Mouse (Mus musculus): Measurements from ENCODE around the gene Aurkb. TPM values are rescaled to one million over a fixed set of nuclear protein-coding genes. Genes with fewer than 3 reads are reported as not detected.

Gene Aurkb
- polyA plus RNA-seq, 1 experiment from 2014 or later = 61.7 TPM

DNA sequence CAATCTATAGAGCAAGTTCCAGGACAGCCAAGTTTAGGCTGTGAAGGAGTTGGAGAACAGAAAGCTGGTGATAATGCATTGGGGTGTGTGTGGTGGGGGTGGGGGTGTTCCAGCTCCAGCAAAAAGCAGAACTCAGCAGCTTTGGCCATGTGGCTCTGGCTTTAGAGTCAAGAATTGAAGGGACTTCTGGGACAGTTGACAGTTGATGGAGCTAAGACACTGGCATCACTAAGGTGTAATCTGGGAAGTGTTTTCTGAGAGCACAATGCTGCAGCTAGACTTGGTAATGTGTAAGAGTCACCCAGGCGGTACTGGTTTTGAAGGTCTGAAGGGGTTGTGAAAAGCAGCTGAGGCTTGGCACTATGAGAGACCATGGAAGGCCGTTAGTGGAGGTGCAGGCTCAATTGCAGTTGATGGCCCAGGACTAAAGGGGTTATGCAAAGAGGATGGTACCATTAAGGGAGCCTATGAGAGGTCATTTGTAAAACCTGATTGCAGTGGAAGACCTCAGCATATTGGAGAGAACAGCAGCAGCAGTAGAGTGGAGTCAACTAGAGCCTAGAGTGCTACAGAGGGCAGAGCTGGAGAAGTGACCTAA, 7.5 kb downstream of the Aurkb start:
- Histone ChIP-seq H3K27ac (replicated peaks in 1 of 2; ENCODE audit: control insufficient read depth in 1 of 2, insufficient read depth in 1 of 2, low read depth in 2 of 2, low read length in 2 of 2) (no peak overlapping the region), H3K9me3 (ENCODE audit: control insufficient read depth, low read length) (no peaks in the 10 kb centered on the region), H3K36me3 (ENCODE audit: control insufficient read depth, insufficient read depth, low read length) (peaks cover 48% of the 10 kb centered on the region), H3K4me2 (ENCODE audit: low read length) (no peak overlapping the region), H3K9ac (ENCODE audit: low read length) (no peak overlapping the region), H3K4me1 (ENCODE audit: control insufficient read depth in 2 of 2, insufficient read depth in 2 of 2, low read length in 2 of 2) (no peaks in the 10 kb centered on the region; a peak in 1 of 4 replicates), H3K27me3 (ENCODE audit: control insufficient read depth, insufficient read depth, low read length) (no peaks in the 10 kb centered on the region), H3K4me3 (ENCODE audit: control insufficient read depth in 1 of 2, insufficient read depth in 1 of 2, low read depth in 1 of 2, low read length in 2 of 2) (no peak overlapping the region)
- ATAC-seq (ENCODE audit: insufficient number of reproducible peaks, insufficient read depth, low FRiP score, low read depth) = no peak
- 89% methylated on average over 2 of the region's 2 CpGs for WGBS

DNA sequence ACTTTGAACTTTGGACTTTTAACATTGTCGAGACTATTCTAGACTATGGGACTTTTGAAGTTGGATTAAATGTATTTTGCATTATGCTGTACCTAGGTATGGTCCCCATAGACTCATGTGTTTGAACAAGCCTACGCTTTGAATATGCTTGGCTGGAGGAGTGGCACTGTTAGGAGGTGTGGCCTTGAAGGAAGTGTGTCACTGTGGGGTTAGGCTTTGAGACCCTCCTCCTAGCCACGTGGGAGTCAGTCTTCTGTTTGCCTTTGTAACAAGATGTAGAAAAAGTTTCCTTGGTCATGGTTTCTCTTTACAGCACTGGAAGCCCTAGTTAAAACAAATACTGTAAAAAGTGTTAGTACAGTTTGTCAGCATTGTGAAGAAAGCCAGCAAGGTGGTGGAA, 8.4 kb downstream of the Aurkb start:
- peaks cover 39% of the 10 kb centered on the region for H3K36me3 ChIP-seq (ENCODE audit: control insufficient read depth, insufficient read depth, low read length)
- no peak overlapping the region for H3K27ac ChIP-seq (replicated peaks in 1 of 2; ENCODE audit: control insufficient read depth in 1 of 2, insufficient read depth in 1 of 2, low read depth in 2 of 2, low read length in 2 of 2)
- ATAC-seq (ENCODE audit: insufficient number of reproducible peaks, insufficient read depth, low FRiP score, low read depth) = no peak

DNA sequence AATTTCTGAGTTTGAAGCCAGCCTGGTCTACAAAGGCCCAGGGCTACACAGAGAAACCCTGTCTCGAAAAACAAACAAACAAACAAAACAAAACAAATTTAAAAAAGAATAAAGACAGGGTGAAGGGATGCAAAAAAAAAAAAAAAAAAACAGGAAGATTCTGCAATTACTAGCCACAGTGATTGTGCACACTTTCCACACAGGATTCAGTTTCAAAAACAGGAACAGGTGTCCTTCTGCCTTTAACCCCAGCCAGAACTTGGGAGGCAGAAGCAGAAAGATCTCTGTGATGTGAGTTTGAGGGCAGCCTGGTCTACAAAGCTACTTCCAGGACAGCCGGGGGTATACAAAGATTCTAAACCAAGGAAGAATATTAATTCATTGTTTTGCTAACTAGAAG, 12.8 kb downstream of the Aurkb start:
- 59% methylated on average over 2 of the region's 2 CpGs for WGBS
- H3K9me3 ChIP-seq (ENCODE audit: control insufficient read depth, low read length) = no peaks in the 10 kb centered on the region
- H3K4me2 ChIP-seq (ENCODE audit: low read length) = peak overlapping the region; percentile 85
- no peaks in the 10 kb centered on the region for H3K27me3 ChIP-seq (ENCODE audit: control insufficient read depth, insufficient read depth, low read length)
- H3K4me1 ChIP-seq (ENCODE audit: control insufficient read depth in 2 of 2, insufficient read depth in 2 of 2, low read length in 2 of 2) = peaks cover 11 to 21% of the 10 kb centered on the region in 2 experiments
- H3K36me3 ChIP-seq (ENCODE audit: control insufficient read depth, insufficient read depth, low read length) = peaks cover 7% of the 10 kb centered on the region; the same call in 1 of the 2 replicates
- no peak for ATAC-seq (ENCODE audit: insufficient number of reproducible peaks, insufficient read depth, low FRiP score, low read depth)
- H3K9ac ChIP-seq (ENCODE audit: low read length) = peak overlapping the region; percentile 93
- peak overlapping the region; percentile 83 to 95 for H3K4me3 ChIP-seq (ENCODE audit: control insufficient read depth in 1 of 2, insufficient read depth in 1 of 2, low read depth in 1 of 2, low read length in 2 of 2)
- peak overlapping the region; percentile 77 to 84 for H3K27ac ChIP-seq (replicated peaks in 1 of 2; ENCODE audit: control insufficient read depth in 1 of 2, insufficient read depth in 1 of 2, low read depth in 2 of 2, low read length in 2 of 2)

More for the DNA sequence above, 8.4 kb downstream of the Aurkb start:
- no peak overlapping the region for H3K4me2 ChIP-seq (ENCODE audit: low read length)
- no peaks in the 10 kb centered on the region for H3K9me3 ChIP-seq (ENCODE audit: control insufficient read depth, low read length)
- no peak overlapping the region for H3K9ac ChIP-seq (ENCODE audit: low read length)
- 71% methylated on average over 3 of the region's 3 CpGs for WGBS
- H3K27me3 ChIP-seq (ENCODE audit: control insufficient read depth, insufficient read depth, low read length) = no peaks in the 10 kb centered on the region
- peaks cover 4 to 8% of the 10 kb centered on the region in 2 experiments for H3K4me1 ChIP-seq (ENCODE audit: control insufficient read depth in 2 of 2, insufficient read depth in 2 of 2, low read length in 2 of 2)
- no peak overlapping the region for H3K4me3 ChIP-seq (ENCODE audit: control insufficient read depth in 1 of 2, insufficient read depth in 1 of 2, low read depth in 1 of 2, low read length in 2 of 2)

DNA sequence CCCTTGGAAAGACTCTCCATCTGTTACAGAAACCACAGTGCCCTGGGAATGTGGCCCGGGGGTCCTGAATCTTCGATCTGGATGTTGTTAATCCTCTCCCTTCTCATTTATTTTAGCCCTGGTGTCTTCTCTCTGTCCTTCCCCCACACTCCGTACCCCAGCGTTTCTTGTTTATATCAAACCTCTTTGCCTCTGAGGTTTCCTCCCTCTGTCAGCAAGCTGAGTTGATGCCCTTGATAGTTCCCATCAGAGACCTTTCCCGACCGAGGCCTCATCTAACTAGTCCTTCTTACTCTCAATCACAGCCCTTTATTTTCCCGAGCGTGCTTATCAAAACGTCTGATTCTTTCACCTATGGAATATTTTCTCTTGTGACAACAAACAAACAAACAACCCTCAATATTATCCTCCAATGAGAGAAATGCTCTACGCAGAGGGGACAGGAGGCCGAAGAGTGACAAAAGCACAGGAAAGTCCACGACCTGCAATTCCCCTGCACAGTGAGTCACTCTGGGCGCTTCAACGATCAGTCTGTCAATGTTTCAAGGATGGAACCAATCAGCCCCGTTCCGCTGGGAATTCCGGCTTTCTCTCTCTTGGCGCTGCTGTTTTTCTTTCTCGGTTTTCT, 13.4 kb downstream of the Aurkb start:
- no peak for ATAC-seq (ENCODE audit: insufficient number of reproducible peaks, insufficient read depth, low FRiP score, low read depth)
- Histone ChIP-seq H3K27ac (replicated peaks in 1 of 2; ENCODE audit: control insufficient read depth in 1 of 2, insufficient read depth in 1 of 2, low read depth in 2 of 2, low read length in 2 of 2) (peak overlapping the region; percentile 77 to 84), H3K9ac (ENCODE audit: low read length) (peak overlapping the region; percentile 93), H3K36me3 (ENCODE audit: control insufficient read depth, insufficient read depth, low read length) (peaks cover 3% of the 10 kb centered on the region; the same call in 1 of the 2 replicates), H3K9me3 (ENCODE audit: control insufficient read depth, low read length) (no peaks in the 10 kb centered on the region), H3K4me1 (ENCODE audit: control insufficient read depth in 2 of 2, insufficient read depth in 2 of 2, low read length in 2 of 2) (peaks cover 11 to 21% of the 10 kb centered on the region in 2 experiments), H3K4me3 (ENCODE audit: control insufficient read depth in 1 of 2, insufficient read depth in 1 of 2, low read depth in 1 of 2, low read length in 2 of 2) (peak overlapping the region; percentile 83 to 95), H3K27me3 (ENCODE audit: control insufficient read depth, insufficient read depth, low read length) (no peaks in the 10 kb centered on the region), H3K4me2 (ENCODE audit: low read length) (peak overlapping the region; percentile 85)
- WGBS = 2% methylated on average over 19 of the region's 19 CpGs

DNA sequence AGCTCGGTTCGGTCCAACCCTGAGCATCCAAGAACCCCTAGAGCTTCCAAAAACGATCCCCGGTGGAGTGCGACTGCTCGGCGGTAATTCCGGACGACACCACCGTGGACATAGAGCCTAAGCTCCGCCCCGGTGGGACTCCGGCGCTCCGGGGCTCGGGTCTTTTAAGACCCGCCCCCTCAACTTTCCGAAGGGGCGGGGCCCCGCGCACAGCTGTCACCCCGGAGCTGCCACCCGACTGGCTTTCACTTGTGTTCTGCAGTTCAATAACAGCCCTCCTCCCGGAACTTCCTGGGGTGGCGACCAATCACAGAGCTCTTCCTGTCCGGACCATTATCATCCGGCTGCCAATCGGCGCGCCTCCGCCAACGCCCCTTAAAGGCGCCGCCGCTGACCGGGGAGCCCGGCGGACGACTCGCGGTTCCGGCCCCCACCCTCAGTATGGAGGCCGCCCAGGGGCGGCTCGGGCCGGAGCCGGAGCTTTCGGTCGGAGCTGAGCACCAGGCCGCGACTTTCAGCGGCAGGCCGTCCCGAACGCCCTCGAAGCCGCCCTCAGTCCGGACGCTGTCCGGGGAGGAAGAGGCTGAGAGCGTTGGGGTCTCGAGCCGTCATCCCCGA, 14.0 kb downstream of the Aurkb start, which contains the start of gene Borcs6:
Gene Borcs6 (plus strand): TSS at position 361 of the 618 bp plus-strand sequence.
- under 1% methylated on average over 63 of the region's 64 CpGs for WGBS
- peaks cover 13 to 25% of the 10 kb centered on the region in 2 experiments for H3K4me1 ChIP-seq (ENCODE audit: control insufficient read depth in 2 of 2, insufficient read depth in 2 of 2, low read length in 2 of 2)
- no peaks in the 10 kb centered on the region for H3K27me3 ChIP-seq (ENCODE audit: control insufficient read depth, insufficient read depth, low read length)
- no peaks in the 10 kb centered on the region for H3K36me3 ChIP-seq (ENCODE audit: control insufficient read depth, insufficient read depth, low read length)
- H3K27ac ChIP-seq (replicated peaks in 1 of 2; ENCODE audit: control insufficient read depth in 1 of 2, insufficient read depth in 1 of 2, low read depth in 2 of 2, low read length in 2 of 2) = peak within 1 kb of the TSS; percentile 84 to 95
- peak within 1 kb of the TSS; percentile 85 for H3K4me2 ChIP-seq (ENCODE audit: low read length)
- no peaks in the 10 kb centered on the region for H3K9me3 ChIP-seq (ENCODE audit: control insufficient read depth, low read length)
- H3K9ac ChIP-seq (ENCODE audit: low read length) = peak within 1 kb of the TSS; percentile 93
- ATAC-seq (ENCODE audit: insufficient number of reproducible peaks, insufficient read depth, low FRiP score, low read depth) = peak; percentile 90
- peak within 1 kb of the TSS; percentile 83 to 95 for H3K4me3 ChIP-seq (ENCODE audit: control insufficient read depth in 1 of 2, insufficient read depth in 1 of 2, low read depth in 1 of 2, low read length in 2 of 2)

DNA sequence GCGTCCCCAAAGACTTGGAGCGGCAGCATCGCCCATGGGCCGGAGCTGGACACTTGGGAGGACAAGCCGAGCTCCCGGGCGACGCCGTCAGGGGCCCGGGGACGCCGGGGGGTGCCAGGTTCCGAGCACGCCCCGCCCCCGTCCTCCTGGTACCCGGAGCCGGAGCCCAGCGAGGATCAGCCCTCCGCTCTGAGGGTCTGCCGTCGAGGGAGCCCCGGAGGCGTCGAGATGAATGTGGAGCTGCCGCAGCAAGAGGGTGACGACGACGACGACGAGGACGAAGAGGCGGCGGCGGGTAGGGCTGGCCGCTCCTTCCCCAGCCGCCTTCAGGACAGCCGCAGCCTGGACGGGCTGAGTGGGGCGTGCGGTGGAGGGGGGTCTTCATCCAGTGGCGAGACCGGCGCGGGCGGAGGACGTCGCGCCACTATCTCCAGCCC, 14.5 kb downstream of the Aurkb start:
- Histone ChIP-seq H3K36me3 (ENCODE audit: control insufficient read depth, insufficient read depth, low read length) (no peaks in the 10 kb centered on the region), H3K4me1 (ENCODE audit: control insufficient read depth in 2 of 2, insufficient read depth in 2 of 2, low read length in 2 of 2) (peaks cover 13 to 28% of the 10 kb centered on the region in 2 experiments), H3K27ac (replicated peaks in 1 of 2; ENCODE audit: control insufficient read depth in 1 of 2, insufficient read depth in 1 of 2, low read depth in 2 of 2, low read length in 2 of 2) (peak overlapping the region; percentile 75 to 95), H3K9ac (ENCODE audit: low read length) (peak overlapping the region; percentile 93), H3K9me3 (ENCODE audit: control insufficient read depth, low read length) (no peaks in the 10 kb centered on the region), H3K27me3 (ENCODE audit: control insufficient read depth, insufficient read depth, low read length) (no peaks in the 10 kb centered on the region), H3K4me2 (ENCODE audit: low read length) (peak overlapping the region; percentile 84), H3K4me3 (ENCODE audit: control insufficient read depth in 1 of 2, insufficient read depth in 1 of 2, low read depth in 1 of 2, low read length in 2 of 2) (peak overlapping the region; percentile 73 to 95)
- WGBS = 0% methylated on average over 48 of the region's 49 CpGs
- ATAC-seq (ENCODE audit: insufficient number of reproducible peaks, insufficient read depth, low FRiP score, low read depth) = peak; percentile 20

DNA sequence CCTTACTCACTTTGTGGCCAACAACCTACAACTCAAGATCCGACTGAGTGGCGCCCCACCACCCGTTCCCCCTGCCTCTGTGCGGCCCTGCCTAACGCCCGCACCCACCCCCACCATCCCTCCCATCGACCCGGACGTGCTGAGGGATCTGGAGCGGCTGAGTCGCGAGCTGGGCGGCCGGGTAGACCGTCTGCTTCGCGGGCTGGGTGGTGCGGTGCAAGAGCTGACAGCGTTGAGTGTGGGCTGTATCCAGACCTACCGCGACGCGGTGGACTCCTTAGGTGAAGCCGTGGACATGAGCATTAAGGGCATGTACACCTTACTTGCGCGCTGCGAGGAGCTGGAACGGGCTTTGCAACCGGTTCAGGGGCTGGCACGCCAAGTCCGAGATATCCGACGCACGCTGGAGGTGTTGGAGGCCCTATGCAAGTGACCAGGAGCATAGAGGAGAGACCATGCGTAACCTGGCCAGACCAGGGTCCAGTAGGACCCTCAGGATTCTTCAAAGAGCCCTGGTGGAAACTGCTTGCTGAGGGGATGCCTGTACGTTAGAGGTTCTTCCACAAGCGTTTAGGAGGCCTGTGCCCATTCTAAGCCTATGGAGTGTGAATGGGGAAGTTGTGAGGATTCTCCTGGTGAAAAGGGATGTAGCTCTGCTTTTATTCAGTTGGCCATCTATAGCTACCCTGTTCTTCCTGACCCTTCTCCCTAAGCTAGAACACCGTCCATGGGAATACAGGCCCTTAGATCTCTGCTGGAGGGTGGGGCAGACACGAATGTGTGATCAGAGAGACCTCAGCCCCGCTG, 15.2 kb downstream of the Aurkb start:
- 1% methylated on average over 40 of the region's 40 CpGs for WGBS
- H3K27me3 ChIP-seq (ENCODE audit: control insufficient read depth, insufficient read depth, low read length) = no peaks in the 10 kb centered on the region
- H3K9ac ChIP-seq (ENCODE audit: low read length) = peak overlapping the region; percentile 93
- ATAC-seq (ENCODE audit: insufficient number of reproducible peaks, insufficient read depth, low FRiP score, low read depth) = no peak
- H3K9me3 ChIP-seq (ENCODE audit: control insufficient read depth, low read length) = no peaks in the 10 kb centered on the region
- H3K36me3 ChIP-seq (ENCODE audit: control insufficient read depth, insufficient read depth, low read length) = no peaks in the 10 kb centered on the region
- peaks cover 13 to 28% of the 10 kb centered on the region in 2 experiments for H3K4me1 ChIP-seq (ENCODE audit: control insufficient read depth in 2 of 2, insufficient read depth in 2 of 2, low read length in 2 of 2)
- H3K4me2 ChIP-seq (ENCODE audit: low read length) = peak overlapping the region; percentile 84
- peak overlapping the region; percentile 73 to 95 for H3K4me3 ChIP-seq (ENCODE audit: control insufficient read depth in 1 of 2, insufficient read depth in 1 of 2, low read depth in 1 of 2, low read length in 2 of 2)
- H3K27ac ChIP-seq (replicated peaks in 1 of 2; ENCODE audit: control insufficient read depth in 1 of 2, insufficient read depth in 1 of 2, low read depth in 2 of 2, low read length in 2 of 2) = peak overlapping the region; percentile 75 to 95
